Mouse (Mus musculus) cerebellum, adult 8-10 months (tissue): ENCODE data around the gene Spred1.

Source experiments
- DNase-seq: peaks from one replicate; pipeline ENCODE4 v3.0.0; 2022

Spred1 gene

DNA sequence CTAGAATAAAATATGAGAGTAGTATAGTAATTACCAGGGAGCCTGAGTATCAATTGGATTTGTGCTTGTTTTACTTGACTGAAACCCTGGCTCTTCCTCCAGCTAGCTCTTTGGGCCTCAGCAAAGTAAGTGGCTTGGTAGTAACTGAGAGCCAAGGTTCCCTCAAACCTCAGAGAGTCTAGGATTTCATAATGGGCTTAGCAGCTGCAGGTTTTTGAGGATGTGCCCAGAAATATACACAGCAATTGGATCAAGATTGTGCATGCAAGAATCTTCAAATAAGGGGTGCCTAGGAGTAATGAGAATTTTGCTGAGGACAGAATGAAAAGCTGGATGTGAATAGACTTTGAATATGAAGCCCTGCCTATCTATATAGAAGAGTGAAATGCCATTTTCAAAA lies 69.7 kb downstream of the Spred1 start:
- no peak for DNase-seq

DNA sequence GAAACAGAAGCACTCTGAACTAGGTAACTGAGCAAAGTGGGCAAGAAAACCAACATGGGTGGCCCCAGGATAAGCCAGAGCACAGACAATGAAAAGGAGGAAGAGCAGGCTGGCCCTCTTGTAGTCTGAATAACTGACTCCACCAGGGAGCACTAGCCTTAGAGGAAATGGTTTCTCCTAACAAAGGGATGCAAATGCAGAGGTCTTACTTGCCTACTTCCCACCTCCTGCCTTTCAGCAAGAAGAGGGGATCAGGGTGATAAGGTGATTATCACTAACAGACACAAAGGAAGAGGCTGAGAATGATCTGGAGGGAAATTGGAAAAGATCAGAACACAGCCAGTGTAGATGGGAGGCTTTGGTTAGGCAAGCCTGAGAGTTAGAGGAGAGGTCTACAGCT lies 73.1 kb downstream of the Spred1 start:
- DNase-seq = no peak

DNA sequence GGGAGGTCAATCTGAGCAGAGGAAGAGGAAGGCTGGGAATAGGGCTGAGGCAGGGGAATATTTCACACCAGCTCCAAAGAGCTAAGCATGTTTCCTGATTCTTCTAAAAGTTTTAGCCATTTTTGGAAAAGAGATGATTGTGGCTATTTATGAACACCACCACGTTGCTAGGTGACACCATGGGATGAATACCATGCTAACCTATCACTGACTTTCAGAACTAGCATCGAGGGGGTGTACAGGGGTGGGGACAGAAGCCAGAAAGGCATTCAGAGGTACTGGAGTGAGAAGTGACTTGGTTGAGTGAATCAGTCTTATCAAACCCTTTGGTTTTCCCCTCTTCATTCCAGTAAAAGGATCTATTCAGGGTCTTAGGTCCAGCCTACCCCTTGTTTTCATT lies 74.0 kb downstream of the Spred1 start:
- DNase-seq = no peak

DNA sequence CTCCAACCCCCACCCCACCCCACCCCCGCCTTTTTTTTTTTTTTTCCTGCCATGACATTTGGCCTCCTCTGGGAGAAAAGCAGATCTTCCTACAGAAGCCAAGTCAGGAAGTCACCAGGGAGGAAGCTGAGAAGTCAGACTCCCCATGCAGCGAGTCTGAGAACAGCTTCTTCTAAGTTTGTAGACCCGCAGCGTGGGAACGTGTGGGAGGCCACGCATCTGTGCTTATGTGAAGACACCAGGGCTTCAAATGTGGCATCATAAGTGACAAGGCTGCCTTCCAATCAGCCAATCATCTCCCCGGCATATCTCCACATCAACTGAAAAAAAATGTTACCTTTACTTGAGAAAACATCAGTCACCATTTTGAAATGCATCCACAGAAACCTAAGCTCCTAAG lies 74.4 kb downstream of the Spred1 start:
- no peak for DNase-seq

DNA sequence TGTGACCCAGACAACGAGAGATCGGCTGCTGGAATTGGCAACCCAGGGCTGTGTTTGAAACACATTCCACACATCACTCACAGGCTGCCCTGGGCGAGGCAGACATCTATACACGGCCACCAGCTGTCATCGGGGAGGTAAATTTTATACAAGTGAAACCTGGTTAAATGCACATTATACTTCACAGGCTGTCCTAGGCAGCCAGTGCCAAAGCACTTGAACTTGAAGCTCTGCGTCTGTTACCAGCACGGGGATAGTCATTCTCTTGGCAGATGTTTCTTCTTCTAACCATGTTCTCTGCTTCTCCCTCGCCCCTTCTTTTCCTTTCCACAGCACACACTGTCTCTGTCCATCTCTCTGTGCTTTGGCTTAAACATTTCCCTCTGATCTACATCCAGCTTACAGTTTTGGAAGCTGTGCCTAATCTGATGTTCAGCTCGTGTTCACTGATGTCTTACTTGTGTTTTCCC lies 79.7 kb downstream of the Spred1 start:
- DNase-seq = no peak

DNA sequence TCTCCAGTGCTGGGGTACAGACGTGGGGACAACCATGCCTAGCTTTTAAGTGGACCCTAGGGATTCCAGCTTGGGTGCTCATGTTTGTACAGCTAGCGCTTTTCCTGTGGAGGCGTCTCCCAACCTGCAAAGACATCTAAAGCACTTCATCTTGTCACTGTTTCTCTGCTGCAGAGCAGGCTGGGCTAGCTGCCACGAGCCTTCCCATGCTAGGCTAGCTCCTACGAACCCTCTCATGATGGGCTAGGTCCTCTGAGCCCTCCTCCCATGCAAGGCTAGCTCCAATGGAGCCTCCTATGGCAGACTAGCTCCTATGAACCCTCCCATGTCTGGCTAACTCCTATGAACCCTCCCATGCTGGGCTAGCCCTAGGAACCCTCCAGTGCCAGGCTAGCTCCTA lies 82.2 kb downstream of the Spred1 start:
- no peak for DNase-seq

DNA sequence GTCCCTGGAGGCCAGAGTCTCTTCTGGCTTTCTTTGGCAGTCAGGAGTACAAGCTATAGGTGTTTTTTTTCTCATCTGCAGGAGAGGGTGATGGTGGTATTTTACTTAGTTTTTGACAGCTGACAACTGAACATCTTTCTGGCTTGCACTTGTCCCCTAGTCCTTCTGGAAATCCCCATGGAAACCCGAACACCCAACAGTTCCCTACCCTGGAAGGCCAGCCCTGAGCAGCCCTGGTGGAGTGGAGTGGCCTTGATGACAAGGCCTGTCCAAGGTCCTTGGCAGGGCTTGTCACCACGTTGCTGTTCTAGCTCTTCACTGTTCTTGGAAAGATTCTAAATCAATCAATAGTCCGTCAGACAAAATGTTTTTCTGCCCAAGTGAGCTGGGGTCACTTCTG lies 83.4 kb downstream of the Spred1 start:
- DNase-seq = no peak

DNA sequence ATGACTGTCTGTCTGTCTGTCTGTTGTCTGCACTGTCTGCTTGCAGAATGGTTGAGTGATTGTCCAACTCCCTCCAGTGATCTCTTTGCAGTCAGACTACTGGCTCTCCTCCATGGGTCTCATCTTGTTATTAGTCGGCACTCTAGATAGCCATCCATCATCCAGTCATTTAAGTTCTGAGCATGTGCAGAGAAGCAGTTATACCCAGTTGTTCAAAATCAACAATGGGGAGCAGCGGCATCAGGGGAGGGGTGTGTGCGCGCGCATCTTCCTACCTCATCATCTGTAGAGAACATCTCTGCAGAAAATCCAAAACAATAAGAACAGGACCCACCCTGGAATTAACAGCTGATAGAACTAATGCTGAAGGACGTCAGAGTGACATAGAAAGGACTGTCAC lies 83.9 kb downstream of the Spred1 start:
- DNase-seq = no peak

DNA sequence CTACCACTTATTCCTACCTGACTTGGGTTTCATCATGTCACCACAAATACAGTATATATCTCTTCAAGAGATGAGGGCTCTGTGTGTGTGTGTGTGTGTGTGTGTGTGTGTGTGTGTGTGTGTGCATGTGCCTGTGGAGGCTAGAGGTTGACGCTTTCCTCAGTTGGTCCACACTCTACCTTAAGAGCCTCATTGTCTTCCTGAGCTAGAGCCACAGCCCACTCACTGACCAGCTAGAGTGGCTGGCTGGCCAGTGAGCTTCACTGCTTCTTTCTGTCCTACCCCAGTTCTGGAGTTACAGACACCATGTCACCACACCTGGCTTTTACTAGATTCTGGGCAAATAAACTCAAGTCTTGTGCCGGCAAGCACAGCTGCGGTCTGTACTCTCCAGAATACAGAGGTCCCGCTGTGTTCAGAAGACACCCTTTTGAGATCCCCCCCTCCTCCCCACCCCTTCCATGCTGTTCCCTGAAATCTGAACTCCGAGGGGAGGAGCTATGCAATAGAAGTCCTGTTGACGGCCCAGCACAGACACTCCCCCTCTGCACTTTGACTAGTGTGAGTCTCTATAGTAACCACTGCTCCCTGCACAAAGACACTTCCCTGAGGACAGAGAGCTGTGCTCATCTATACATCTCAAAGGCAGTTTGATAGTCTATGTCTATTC lies 89.4 kb downstream of the Spred1 start:
- no peak for DNase-seq

DNA sequence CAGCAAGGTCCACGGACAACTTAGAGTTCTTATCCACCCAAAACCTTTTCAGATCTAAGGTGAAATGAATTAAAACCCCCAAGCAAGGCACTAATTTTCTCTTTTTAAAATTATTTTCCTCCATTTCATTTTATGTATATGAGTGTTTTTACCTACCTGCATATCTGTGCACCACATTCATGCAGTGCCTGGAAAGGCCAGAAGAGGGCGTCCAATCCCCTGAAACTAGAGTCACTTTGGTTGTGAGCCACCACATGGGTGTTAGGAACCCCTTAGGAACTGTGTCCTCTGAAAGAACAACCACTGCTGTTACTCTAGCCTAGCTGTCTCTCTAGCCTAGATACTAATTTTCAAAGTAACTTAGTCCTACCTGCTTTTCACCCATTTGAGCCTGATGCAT lies 95.0 kb downstream of the Spred1 start:
- DNase-seq = no peak

DNA sequence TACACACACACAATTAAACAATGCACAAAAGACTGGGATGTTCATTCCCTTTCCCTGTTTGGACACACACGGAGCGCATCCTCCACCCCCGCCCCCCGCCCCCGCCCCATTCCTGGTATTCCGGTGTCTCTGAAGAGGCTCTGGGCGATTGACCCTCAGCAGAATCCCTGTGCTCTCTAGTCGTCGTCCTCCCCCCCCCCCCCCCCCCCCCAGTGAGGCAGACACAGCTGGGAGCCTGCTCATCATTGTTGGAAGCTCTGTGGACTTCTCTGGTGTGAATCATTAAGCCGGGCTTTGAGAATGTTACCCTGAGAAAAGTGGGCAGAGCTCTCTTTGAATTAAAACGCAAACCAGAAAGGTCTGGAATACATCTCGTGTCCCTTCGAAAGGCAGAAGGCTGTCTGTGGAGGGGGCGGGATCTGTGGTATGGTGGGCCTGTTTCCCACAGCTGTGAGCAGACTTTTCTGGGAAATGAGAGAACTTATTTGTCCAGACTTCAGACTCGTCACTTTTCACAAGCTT lies 96.6 kb downstream of the Spred1 start:
- no peak for DNase-seq

DNA sequence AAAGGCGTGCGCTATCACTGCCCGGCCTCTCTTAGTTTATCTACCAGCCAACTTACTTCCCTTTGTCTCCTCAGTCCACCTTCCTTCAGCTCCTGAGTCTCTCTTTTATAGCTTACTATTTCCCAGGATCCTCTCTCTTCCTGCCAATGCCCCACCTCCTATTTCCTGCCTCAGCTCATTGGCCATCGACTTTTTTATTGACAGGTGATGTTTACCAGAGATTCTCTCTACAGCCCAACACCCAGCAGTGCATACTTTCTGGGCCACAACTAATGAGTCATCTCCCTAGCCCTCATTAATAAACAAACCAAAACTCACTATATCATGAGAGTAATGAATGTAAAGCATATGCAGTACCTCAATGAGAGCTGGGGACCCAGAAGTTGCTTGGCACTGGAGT lies 98.4 kb downstream of the Spred1 start:
- DNase-seq = no peak

DNA sequence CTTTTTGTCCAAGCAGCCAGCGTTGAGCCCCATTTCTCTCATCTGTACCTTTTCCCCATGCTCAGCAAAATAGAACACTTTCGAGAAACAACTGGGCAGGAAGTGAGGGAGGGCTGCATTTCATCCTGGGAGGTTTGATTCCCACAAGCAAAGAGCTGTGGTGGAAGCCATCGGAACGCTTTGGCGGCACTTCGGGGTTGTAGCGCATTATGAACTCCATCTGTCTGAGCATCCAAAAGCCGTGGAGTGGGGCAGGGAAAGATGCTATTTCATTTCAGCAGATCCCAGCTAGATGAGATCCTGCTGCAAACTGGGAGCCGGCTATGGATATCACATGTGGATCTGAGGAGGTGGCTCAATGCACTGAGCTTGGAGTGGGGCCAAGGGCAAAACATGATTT lies 101.5 kb downstream of the Spred1 start:
- DNase-seq = no peak

DNA sequence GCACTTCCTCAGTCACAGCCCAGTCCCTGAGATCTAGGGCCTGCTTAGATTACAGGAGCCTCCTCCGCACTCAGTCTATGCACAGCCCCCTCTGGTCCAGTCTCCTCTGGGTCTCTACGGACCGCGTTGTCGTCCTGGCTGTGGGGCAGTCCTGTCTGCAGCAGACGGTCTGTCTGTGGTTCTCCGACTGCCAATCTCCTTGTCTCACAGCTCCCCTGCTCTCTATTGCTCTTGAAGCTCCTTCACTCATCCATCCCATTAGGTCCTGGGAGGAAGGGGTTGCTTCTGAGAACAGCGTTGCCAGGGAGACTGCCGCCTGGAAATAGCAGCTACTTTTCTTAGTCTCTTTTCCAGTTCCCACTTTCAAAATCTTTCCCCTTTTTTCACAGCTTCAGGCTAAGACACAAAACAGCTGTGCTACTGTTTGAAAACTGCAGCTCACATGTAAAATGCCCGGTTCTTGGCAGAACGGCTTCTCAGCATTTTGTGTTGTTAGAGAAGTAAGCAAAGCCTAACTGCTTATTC lies 107.5 kb downstream of the Spred1 start:
- DNase-seq = no peak

DNA sequence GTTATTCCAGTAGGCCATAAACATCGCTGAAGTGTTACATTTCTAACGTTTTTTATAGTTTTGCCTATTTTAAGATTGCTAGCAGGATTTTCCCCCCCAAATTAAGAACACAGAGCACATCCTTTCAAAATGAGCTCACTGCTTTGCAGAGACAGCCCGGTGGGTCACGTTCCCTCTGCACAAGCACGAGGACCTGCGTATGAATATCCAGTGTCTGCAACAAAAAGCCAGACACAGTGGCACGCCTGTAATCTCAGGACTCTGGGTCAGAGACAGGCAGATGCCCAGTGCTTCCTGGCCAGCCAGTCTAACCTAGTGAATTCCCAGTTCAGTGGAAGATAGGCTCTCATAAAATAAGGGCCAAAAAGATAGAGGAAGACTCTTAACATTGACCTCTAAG lies 109.1 kb downstream of the Spred1 start:
- DNase-seq = no peak

DNA sequence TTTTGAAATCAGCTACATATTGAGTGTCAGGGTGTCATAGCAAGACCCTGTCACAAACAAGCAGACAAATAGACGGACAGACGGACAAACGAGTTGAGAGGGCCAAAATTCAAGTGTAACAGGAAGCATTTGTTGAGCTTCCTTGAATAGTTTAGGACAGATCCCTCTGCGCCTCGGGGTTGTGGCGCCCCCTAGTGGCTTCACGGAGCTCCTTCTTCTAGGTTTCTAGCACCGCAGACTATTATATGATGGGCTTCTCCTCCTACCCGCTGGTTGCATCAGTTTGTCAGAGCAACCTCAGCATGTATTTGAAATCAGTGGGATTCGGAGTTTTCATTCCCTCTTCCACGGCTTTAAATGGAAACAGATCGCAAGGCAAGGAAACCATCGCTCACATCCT lies 110.1 kb downstream of the Spred1 start:
- peak; percentile 77 for DNase-seq
